Mouse (Mus musculus): ENCODE data around the gene Lrrc4c. TPM values are rescaled to one million over a fixed set of nuclear protein-coding genes. Genes with fewer than 3 reads are reported as not detected.

Lrrc4c gene
- polyA plus RNA-seq, 1 experiment from 2014 or later, result 38.0 TPM

Small RNAs within 50 kb of the gene (microRNA-seq; reads per million reads assigned to microRNA genes)
- not detected for gene Gm44320

Data from neural tube, embryonic 15.5 days (tissue).